Mouse (Mus musculus): Measurements from ENCODE around the gene Zbtb44.

DNA sequence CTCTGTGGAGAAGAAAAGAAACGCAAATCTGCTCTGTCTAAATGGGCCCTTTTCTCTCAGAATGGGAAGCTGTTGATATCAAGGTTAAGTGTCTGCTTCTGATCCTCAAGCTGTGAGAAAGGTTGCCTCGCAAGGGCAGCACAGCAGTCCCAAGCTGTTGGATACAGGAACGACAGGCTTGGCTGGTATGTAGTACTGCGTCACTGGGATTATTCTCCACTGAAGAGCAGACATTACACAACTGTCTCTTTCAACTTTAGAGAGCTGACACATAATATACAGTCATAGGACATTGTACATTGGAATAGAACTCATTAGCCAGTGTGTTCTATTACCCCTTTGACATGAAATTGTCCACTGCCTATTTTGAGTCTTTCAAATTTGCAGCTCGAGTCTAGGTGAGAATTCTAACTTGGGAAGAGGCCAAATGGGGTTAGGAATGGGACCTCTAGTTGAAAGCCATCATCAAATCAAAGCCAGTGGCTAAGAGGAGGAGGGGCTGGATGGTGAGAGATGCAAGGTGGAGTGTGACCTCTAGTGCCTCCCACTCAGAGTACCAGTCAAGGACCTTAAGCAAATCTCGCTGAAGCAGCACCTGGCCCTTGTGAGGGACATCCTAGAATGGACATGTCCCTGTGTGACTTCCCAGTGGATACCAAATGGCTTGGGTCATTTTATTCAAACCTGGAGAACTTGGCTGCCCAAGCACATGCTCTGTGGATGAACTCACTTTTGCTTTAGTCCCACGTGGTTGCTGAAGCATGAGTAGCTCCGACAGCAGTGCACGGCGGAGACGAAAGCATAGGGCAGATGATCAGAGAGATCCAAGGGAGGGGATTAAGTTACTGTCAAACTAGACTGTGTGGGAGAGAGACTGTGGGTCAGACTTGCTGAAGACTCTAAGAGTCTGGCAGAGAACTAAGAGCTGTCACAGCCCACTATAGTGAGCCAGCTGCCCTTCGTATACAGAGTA, 33.6 kb upstream of the Zbtb44 start:
- TF ChIP-seq POLR2A (IDR thresholded peaks at IDR 0.05; ENCODE audit: insufficient read depth, low read depth, low read length) (no peak), CTCF (IDR thresholded peaks at IDR 0.05) (no peak)
